Mouse (Mus musculus): ENCODE measurements around the gene Dnttip1.

DNA sequence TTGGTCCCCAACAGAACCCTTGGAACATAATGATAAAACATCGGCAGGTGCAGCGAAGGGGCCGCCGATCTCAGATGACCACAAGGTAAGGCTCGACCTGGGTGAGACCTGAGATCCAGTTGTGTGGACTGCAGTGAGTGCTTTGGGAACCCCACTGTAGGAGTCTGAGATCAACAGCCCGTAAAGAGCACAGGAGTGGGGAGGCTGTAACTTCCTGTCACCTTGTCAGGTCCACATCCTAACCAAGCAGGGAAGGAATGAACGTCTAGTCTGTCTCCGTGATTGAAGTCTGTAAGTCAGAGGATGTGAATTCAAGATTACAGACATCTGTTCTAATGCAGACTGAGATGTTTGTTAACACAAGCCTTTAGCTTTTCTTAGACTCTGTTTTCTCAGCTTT lies 910 bp downstream of the Dnttip1 start:
- TF ChIP-seq MXI1 (IDR thresholded peaks at IDR 0.05; ENCODE audit: low read depth, low read length) (no peak), CTCF (conservative IDR thresholded peaks at IDR 0.05 in 1 of 2, IDR thresholded peaks at IDR 0.05 in 1 of 2; ENCODE audit: low read depth in 2 of 2, low read length in 2 of 2) (no peak), POLR2A (IDR thresholded peaks at IDR 0.05; ENCODE audit: low read depth, low read length) (no peak), USF1 (IDR thresholded peaks at IDR 0.05; ENCODE audit: low read depth, low read length) (no peak), MAFK (IDR thresholded peaks at IDR 0.05; ENCODE audit: insufficient replicate concordance, low read length) (no peak), E2F4 (IDR thresholded peaks at IDR 0.05; ENCODE audit: insufficient replicate concordance, low read depth, low read length) (no peak), MYC (IDR thresholded peaks at IDR 0.05; ENCODE audit: low read depth, low read length) (no peak)
